Mouse (Mus musculus): ENCODE results near the gene Slc16a1. TPM values are rescaled to one million over a fixed set of nuclear protein-coding genes. Genes with fewer than 3 reads are reported as not detected.
"Not testable (repeated sequence)": the region's sequence is repeated elsewhere in the genome, so short reads cannot be mapped to it uniquely, and the experiment has no call there.

The Slc16a1 gene
- polyA plus RNA-seq, 1 experiment = 11.6 TPM

DNA sequence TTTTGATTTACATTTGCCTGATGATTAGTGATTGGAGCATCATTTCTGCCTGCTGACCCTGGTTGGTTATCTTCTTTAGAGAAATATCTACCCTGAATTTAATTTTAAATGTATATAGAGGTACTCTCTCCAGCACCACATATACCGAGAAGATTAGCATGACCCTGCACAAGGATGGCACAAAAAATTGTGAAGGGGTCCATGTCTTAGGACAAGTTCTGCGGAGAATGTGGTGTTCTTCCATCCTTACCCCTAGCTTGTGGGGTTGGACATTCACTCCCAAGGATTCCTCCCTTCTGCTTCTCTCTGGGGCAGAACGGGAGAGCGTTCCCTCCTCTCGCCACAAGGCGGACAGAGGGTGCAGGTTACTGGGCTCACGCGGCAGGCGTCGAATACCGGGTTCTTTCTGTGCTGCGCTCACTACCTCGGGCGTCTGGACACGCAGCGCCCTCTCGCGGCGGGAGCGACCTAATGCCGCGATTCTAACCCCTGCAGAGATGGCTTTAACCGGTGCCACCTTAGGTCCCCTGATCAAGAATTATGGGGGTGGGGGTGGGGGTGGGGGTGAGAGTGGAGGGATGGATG is 62.4 kb downstream of the Slc16a1 start:
- Histone ChIP-seq H3K4me1 (ENCODE audit: control insufficient read depth, insufficient read depth, low read length) (no peaks in the 10 kb centered on the region; the same call in 1 of the 2 replicates), H3K27ac (ENCODE audit: control insufficient read depth, insufficient read depth, low read depth, low read length) (no peak overlapping the region), H3K4me3 (ENCODE audit: control insufficient read depth, low read depth, low read length) (no peak overlapping the region), H3K27me3 (ENCODE audit: control insufficient read depth, insufficient read depth, low read length) (no peaks in the 10 kb centered on the region), H3K36me3 (ENCODE audit: control insufficient read depth, insufficient read depth, low read length) (no peaks in the 10 kb centered on the region)
- TF ChIP-seq POLR2A (IDR thresholded peaks at IDR 0.05; ENCODE audit: control insufficient read depth, low read depth, low read length) (no peak), CTCF (IDR thresholded peaks at IDR 0.05; ENCODE audit: control insufficient read depth, insufficient read depth, insufficient replicate concordance, low read depth, low read length) (peak; percentile 94)

DNA sequence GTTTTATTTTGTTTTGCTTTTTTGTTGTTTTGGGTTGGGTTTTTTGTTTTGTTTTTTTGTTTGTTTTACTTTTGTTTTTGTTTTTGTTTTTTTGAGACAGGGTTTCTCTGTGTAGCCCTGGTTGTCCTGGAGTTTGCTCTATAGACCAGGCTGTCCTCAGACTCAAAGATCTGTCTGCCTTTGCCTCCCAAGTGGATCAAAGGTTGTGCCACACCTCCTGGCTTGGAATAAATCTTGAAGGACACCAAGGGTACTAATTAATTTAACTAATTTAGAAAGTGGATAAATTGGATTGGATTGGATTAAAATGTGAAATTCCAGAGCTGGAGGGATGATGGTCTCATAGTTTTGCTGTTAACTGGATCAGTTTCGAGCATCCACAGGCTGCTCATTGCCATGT is 63.3 kb downstream of the Slc16a1 start:
- TF ChIP-seq CTCF (IDR thresholded peaks at IDR 0.05; ENCODE audit: control insufficient read depth, insufficient read depth, insufficient replicate concordance, low read depth, low read length) (no peak), POLR2A (IDR thresholded peaks at IDR 0.05; ENCODE audit: control insufficient read depth, low read depth, low read length) (no peak)

DNA sequence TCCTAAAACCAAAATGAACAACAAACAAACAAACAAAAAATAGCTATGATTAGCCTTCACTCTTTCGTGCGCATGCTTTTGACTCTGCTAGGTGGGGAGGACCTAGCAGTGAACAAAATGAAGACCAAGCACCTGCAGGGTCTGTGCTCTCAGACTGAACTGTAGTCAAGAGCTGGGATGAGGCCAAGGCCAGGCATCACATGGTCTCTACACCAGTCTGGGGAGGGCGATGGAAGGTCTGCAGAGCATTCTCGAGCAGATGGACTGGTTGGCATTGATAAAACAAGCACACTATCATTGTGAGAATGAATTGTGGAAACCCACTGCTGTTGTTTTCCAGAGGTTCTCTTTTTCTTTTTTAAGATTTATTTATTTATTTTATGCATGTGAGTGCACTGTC is 65.5 kb downstream of the Slc16a1 start:
- no peaks in the 10 kb centered on the region; the same call in 1 of the 2 replicates for H3K4me1 ChIP-seq (ENCODE audit: control insufficient read depth, insufficient read depth, low read length)
- H3K4me3 ChIP-seq (ENCODE audit: control insufficient read depth, low read depth, low read length) = no peak overlapping the region
- no peak overlapping the region for H3K27ac ChIP-seq (ENCODE audit: control insufficient read depth, insufficient read depth, low read depth, low read length)
- no peaks in the 10 kb centered on the region for H3K27me3 ChIP-seq (ENCODE audit: control insufficient read depth, insufficient read depth, low read length)
- TF ChIP-seq POLR2A (IDR thresholded peaks at IDR 0.05; ENCODE audit: control insufficient read depth, low read depth, low read length) (no peak), CTCF (IDR thresholded peaks at IDR 0.05; ENCODE audit: control insufficient read depth, insufficient read depth, insufficient replicate concordance, low read depth, low read length) (no peak)
- no peaks in the 10 kb centered on the region for H3K36me3 ChIP-seq (ENCODE audit: control insufficient read depth, insufficient read depth, low read length)

More for the DNA sequence above, 63.3 kb downstream of the Slc16a1 start:
- no peaks in the 10 kb centered on the region for H3K36me3 ChIP-seq (ENCODE audit: control insufficient read depth, insufficient read depth, low read length)
- H3K27me3 ChIP-seq (ENCODE audit: control insufficient read depth, insufficient read depth, low read length) = no peaks in the 10 kb centered on the region
- no peak overlapping the region for H3K4me3 ChIP-seq (ENCODE audit: control insufficient read depth, low read depth, low read length)
- no peak overlapping the region for H3K27ac ChIP-seq (ENCODE audit: control insufficient read depth, insufficient read depth, low read depth, low read length)
- no peaks in the 10 kb centered on the region; the same call in 1 of the 2 replicates for H3K4me1 ChIP-seq (ENCODE audit: control insufficient read depth, insufficient read depth, low read length)

DNA sequence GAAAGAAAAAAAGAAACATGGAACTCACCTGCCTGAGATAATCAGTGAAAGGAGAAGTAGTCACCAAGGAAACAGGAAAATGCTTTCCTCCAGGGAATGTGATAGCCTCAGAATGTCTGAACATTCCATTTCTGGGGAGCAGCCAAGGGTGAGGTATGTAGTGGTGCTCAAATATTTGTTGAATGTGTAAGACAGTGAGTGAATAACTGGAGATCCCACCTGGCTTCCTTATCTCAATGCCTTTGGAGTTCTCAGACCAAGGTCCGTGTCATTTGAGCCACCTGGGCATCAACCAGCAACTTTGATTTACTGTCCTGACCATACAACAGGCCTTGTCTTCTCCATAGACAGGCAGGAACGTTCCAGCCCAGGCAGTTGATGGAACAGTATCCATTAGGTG is 68.0 kb downstream of the Slc16a1 start:
- Histone ChIP-seq H3K36me3 (ENCODE audit: control insufficient read depth, insufficient read depth, low read length) (no peaks in the 10 kb centered on the region), H3K4me3 (ENCODE audit: control insufficient read depth, low read depth, low read length) (no peak overlapping the region), H3K27ac (ENCODE audit: control insufficient read depth, insufficient read depth, low read depth, low read length) (no peak overlapping the region)

DNA sequence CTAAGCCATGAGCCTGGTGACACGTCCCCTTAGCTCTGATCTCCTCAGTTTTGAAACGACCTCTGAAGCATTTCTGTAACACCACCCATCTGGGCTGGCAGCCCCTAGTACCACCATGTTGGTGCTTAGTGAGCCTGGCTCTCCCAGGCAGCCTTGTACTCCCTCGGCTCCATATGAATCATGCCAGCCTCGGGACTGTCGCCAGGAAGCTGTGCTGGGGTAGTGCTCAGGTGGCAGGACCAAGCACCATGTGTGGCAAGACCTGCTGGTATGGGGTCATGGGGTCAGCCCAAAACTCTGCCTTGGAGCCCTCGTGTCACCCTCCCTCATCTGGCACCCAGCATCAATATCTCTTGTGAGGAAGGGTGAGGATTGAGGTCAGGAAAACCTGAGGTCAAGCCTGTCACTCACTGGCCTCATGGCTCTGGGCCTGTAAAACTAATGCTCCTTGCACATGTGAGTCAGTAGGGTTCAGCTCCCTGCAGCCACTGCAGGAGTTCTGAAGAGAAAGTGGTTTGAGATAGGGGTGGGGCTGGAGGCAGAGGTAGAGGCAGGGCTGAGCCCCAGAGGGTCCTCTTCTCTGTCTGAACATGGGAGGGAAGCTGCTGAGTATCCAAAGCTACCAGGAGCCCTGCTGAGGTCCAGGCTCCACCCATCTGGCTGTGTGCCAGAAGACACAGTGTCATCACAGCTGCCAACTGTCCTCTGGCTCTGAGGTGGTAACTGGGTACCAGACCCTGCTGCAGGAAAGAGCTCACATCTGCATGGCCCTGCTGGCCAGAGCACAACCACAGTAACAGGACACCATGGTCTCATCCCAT is 68.7 kb downstream of the Slc16a1 start:
- H3K27ac ChIP-seq (ENCODE audit: control insufficient read depth, insufficient read depth, low read depth, low read length); H3K36me3 ChIP-seq (ENCODE audit: control insufficient read depth, insufficient read depth, low read length); H3K27me3 ChIP-seq (ENCODE audit: control insufficient read depth, insufficient read depth, low read length); H3K4me3 ChIP-seq (ENCODE audit: control insufficient read depth, low read depth, low read length); H3K4me1 ChIP-seq (ENCODE audit: control insufficient read depth, insufficient read depth, low read length): not testable (repeated sequence)

More for the DNA sequence above, 68.0 kb downstream of the Slc16a1 start:
- H3K4me1 ChIP-seq (ENCODE audit: control insufficient read depth, insufficient read depth, low read length) = no peaks in the 10 kb centered on the region
- TF ChIP-seq POLR2A (IDR thresholded peaks at IDR 0.05; ENCODE audit: control insufficient read depth, low read depth, low read length) (no peak), CTCF (IDR thresholded peaks at IDR 0.05; ENCODE audit: control insufficient read depth, insufficient read depth, insufficient replicate concordance, low read depth, low read length) (no peak)
- no peaks in the 10 kb centered on the region for H3K27me3 ChIP-seq (ENCODE audit: control insufficient read depth, insufficient read depth, low read length)

DNA sequence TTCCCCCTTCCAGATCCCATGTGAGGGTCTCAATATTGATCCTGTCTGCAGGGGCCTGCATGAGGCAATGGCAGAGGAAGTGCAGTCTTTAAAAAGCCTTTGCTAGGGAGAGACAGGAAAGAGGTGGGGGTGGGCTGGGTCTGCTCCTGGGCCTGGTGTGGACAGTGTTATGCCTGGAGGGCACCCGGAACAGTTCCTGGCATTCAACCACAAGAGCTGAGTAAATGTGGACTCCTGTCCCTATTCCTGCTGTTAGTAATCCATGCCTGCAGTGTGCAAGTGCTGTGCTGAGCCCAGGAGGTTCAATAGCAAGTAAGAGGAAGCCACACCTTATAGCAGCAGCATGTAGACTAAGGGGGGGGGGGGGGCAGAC is 69.3 kb downstream of the Slc16a1 start:
- not testable (repeated sequence) for H3K27ac ChIP-seq (ENCODE audit: control insufficient read depth, insufficient read depth, low read depth, low read length); H3K36me3 ChIP-seq (ENCODE audit: control insufficient read depth, insufficient read depth, low read length); H3K27me3 ChIP-seq (ENCODE audit: control insufficient read depth, insufficient read depth, low read length); H3K4me1 ChIP-seq (ENCODE audit: control insufficient read depth, insufficient read depth, low read length); H3K4me3 ChIP-seq (ENCODE audit: control insufficient read depth, low read depth, low read length)

Other genes with a start within 250 kb of the Slc16a1 start
- 6.1 and 7.5 TPM in 2 replicates for gene Lrig2, start 126.8 kb upstream of the Slc16a1 start, polyA plus RNA-seq (2012; rRNA removed)
- gene Ppm1j, start 142.4 kb downstream of the Slc16a1 start, polyA plus RNA-seq (2012; rRNA removed) = 178 and 205 TPM in 2 replicates
- gene Fam19a3, start 143.2 kb downstream of the Slc16a1 start, polyA plus RNA-seq (2012; rRNA removed) = 9.1 and 12.6 TPM in 2 replicates
- gene Rhoc, start 149.7 kb downstream of the Slc16a1 start, polyA plus RNA-seq (2012; rRNA removed) = 4.8 and 6.3 TPM in 2 replicates
- gene Mov10, start 179.9 kb downstream of the Slc16a1 start, polyA plus RNA-seq (2012; rRNA removed) = 8.7 and 9.4 TPM in 2 replicates
- 16.4 TPM in 2 replicates for gene St7l, start 225.3 kb downstream of the Slc16a1 start, polyA plus RNA-seq (2012; rRNA removed)
- 64.0 and 84.4 TPM in 2 replicates for gene Capza1, start 225.8 kb downstream of the Slc16a1 start, polyA plus RNA-seq (2012; rRNA removed)

Measured in testis, adult 2 months (tissue).